Mouse (Mus musculus) lung, postnatal 0 days (tissue): ENCODE measurements around the gene 1700093K21Rik.

ENCODE experiments used
- CTCF ChIP-seq: IDR thresholded peaks from 2 replicates; pipeline ENCODE4 v1.5.1; 2016; ENCODE audit warnings: antibody characterized with exemption, mild to moderate bottlenecking
- EP300 ChIP-seq: IDR thresholded peaks from 2 replicates; pipeline ENCODE4 v1.6.1; 2016; ENCODE audit warnings: antibody characterized with exemption, mild to moderate bottlenecking, control low read depth

DNA sequence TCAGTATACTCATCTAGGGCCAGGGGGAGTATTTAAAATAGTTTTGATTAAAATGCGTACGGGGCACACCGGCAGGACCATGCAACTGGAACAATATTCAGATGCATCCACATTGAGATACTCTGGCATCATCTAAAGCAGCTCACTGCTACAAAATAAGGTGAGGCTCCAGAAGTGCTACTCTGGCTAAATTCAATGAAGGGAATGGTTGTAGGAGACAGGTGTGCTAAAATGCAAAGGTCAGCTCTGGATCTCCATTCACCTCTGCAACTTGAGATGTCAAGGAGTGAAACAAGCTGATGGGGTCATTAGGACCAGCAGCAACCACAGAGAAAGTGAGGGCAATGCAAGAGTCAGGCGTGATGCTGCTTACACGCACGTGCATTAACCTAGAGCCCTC, 25.7 kb downstream of the 1700093K21Rik start:
- no peak for TF ChIP-seq CTCF
- TF ChIP-seq EP300, result no peak
